Mouse (Mus musculus) hindbrain, postnatal 0 days (tissue): ENCODE data around the gene Olfr522. TPM values are rescaled to one million over a fixed set of nuclear protein-coding genes. Genes with fewer than 3 reads are reported as not detected.

ENCODE experiments used
- ATAC-seq: fragments of 200-750 bp; cut with Nextera tagmentation; 2 replicates; pipeline ENCODE4 v1.8.0; 2017; ENCODE audit warnings: mild to moderate bottlenecking, moderate TSS enrichment, moderate library complexity
- DNase-seq: peaks from one replicate; pipeline ENCODE4 v3.0.0-alpha.2; 2015; ENCODE audit warnings: low spot score
- H3K27ac ChIP-seq: fragments of 300-500 bp; sonication (generic); 2 replicates; pipeline ENCODE4 v1.5.1; 2014; ENCODE audit warnings: mild to moderate bottlenecking
- H3K27me3 ChIP-seq: fragments of 300-500 bp; sonication (generic); 2 replicates; pipeline ENCODE4 v1.6.1; 2014; ENCODE audit warnings: low read length, mixed read lengths; ENCODE audit not compliant: insufficient read depth
- H3K36me3 ChIP-seq: fragments of 300-500 bp; sonication (generic); 2 replicates; pipeline ENCODE4 v1.6.1; 2014; ENCODE audit warnings: low read length, mixed read lengths; ENCODE audit not compliant: insufficient read depth
- H3K4me1 ChIP-seq: fragments of 300-500 bp; sonication (generic); 2 replicates; pipeline ENCODE4 v1.6.1; 2014; ENCODE audit warnings: antibody characterized with exemption, low read length, mixed read lengths; ENCODE audit not compliant: insufficient read depth
- H3K4me2 ChIP-seq: fragments of 300-500 bp; sonication (generic); 2 replicates; pipeline ENCODE4 v1.6.1; 2014; ENCODE audit warnings: low read depth, mild to moderate bottlenecking, low read length, moderate library complexity, mixed read lengths
- H3K4me3 ChIP-seq: fragments of 300-500 bp; sonication (generic); 2 replicates; pipeline ENCODE4 v1.5.1; 2014; ENCODE audit warnings: low read length
- H3K9ac ChIP-seq: fragments of 300-500 bp; sonication (generic); replicated peaks from 2 replicates; pipeline ENCODE4 v1.6.1; 2014; ENCODE audit warnings: mild to moderate bottlenecking, low read length, moderate library complexity, mixed read lengths
- H3K9me3 ChIP-seq: fragments of 300-500 bp; sonication (generic); 2 replicates; pipeline ENCODE4 v1.6.1; 2016; ENCODE audit warnings: low read length, mixed read lengths
- CTCF ChIP-seq: IDR thresholded peaks from 2 replicates; pipeline ENCODE4 v1.5.1; 2016; ENCODE audit warnings: antibody characterized with exemption, control low read depth, low read depth
- WGBS: fragments of 180-500 bp; shearing (Covaris S2); extraction: QIAGEN DNeasy Blood & Tissue Kit; methylation state at CpG from one replicate; pipeline ENCODE4 v1.1.7; 2014; 5-methylcytosine and 5-hydroxymethylcytosine counted together
- polyA plus RNA-seq: library from polyadenylated mRNA; unstranded; fragments of >200 nt; fragmentation: Nextera tagmentation; extraction: Ambion mirVana; gene quantifications from 2 replicates; pipeline ENCODE4 v1.2.1, GENCODE M21; 2015
- total RNA-seq: library from RNA; depleted of rRNA; stranded (reverse); fragments of >200 nt; gene quantifications from 2 replicates; pipeline ENCODE4 v1.2.3, GENCODE M21; 2014

Gene Olfr522
- total and polyA plus RNA-seq, 2 experiments from 2014 or later, result not detected

- H3K36me3 ChIP-seq, result no peaks in the 10 kb centered on the region
- no peaks in the 10 kb centered on the region for H3K27me3 ChIP-seq
- no peak for TF ChIP-seq CTCF
- no peak overlapping the region for H3K4me2 ChIP-seq
- 75% methylated on average over 7 of the region's 7 CpGs for WGBS
- no peaks in the 10 kb centered on the region for H3K9me3 ChIP-seq
- DNase-seq, result no peak
- H3K4me3 ChIP-seq, result no peak overlapping the region
- ATAC-seq, result no peak
- no peak overlapping the region for H3K9ac ChIP-seq
- no peaks in the 10 kb centered on the region for H3K4me1 ChIP-seq
- H3K27ac ChIP-seq, result no peak overlapping the region
Measured at GRCm38 (mm10) chr7:140187721-140188390, 23.3 kb upstream of the Olfr522 start.

GRCm38 (mm10) chr7:140186646-140187620 is 22.4 kb upstream of the Olfr522 start:
- no peaks in the 10 kb centered on the region for H3K27me3 ChIP-seq
- H3K4me3 ChIP-seq, result no peak overlapping the region
- no peaks in the 10 kb centered on the region for H3K4me1 ChIP-seq
- peak; percentile 57 for TF ChIP-seq CTCF
- no peaks in the 10 kb centered on the region for H3K9me3 ChIP-seq
- WGBS, result 51% methylated on average over 18 of the region's 18 CpGs
- DNase-seq, result peak; percentile 33
- no peak overlapping the region for H3K27ac ChIP-seq
- ATAC-seq, result no peak
- H3K4me2 ChIP-seq, result no peak overlapping the region
- no peak overlapping the region for H3K9ac ChIP-seq
- no peaks in the 10 kb centered on the region for H3K36me3 ChIP-seq

- WGBS, result 89% methylated on average over 4 of the region's 4 CpGs
- H3K9me3 ChIP-seq, result no peaks in the 10 kb centered on the region
- no peak overlapping the region for H3K4me2 ChIP-seq
- no peak for TF ChIP-seq CTCF
- no peak for DNase-seq
- H3K4me1 ChIP-seq, result no peaks in the 10 kb centered on the region
- H3K27ac ChIP-seq, result no peak overlapping the region
- no peak overlapping the region for H3K4me3 ChIP-seq
- ATAC-seq, result no peak
- no peaks in the 10 kb centered on the region for H3K27me3 ChIP-seq
- H3K9ac ChIP-seq, result no peak overlapping the region
- no peaks in the 10 kb centered on the region for H3K36me3 ChIP-seq
Measured at GRCm38 (mm10) chr7:140184206-140184605, 19.6 kb upstream of the Olfr522 start.

- Histone ChIP-seq H3K4me3 (no peak overlapping the region), H3K4me2 (no peak overlapping the region), H3K36me3 (no peaks in the 10 kb centered on the region), H3K4me1 (no peaks in the 10 kb centered on the region), H3K9me3 (no peaks in the 10 kb centered on the region), H3K27ac (no peak overlapping the region), H3K9ac (no peak overlapping the region), H3K27me3 (no peaks in the 10 kb centered on the region)
- no peak for ATAC-seq
- DNase-seq, result no peak
- 85% methylated on average over 2 of the region's 2 CpGs for WGBS
- TF ChIP-seq CTCF, result no peak
Measured at GRCm38 (mm10) chr7:140180692-140181091, 16.1 kb upstream of the Olfr522 start.

GRCm38 (mm10) chr7:140179176-140179575 is 14.6 kb upstream of the Olfr522 start:
- H3K27ac ChIP-seq, result no peak overlapping the region
- ATAC-seq, result no peak
- 67% methylated on average over 2 of the region's 2 CpGs for WGBS
- H3K36me3 ChIP-seq, result no peaks in the 10 kb centered on the region
- H3K4me1 ChIP-seq, result no peaks in the 10 kb centered on the region
- H3K9me3 ChIP-seq, result no peaks in the 10 kb centered on the region
- H3K27me3 ChIP-seq, result no peaks in the 10 kb centered on the region
- no peak for TF ChIP-seq CTCF
- no peak for DNase-seq
- no peak overlapping the region for H3K4me3 ChIP-seq
- H3K4me2 ChIP-seq, result no peak overlapping the region
- no peak overlapping the region for H3K9ac ChIP-seq

GRCm38 (mm10) chr7:140172936-140173335 is 8.4 kb upstream of the Olfr522 start, which contains the start of gene Olfr523:
Gene Olfr523 (plus strand): TSS chr7:140173217.
- Histone ChIP-seq H3K4me1 (no peaks in the 10 kb centered on the region), H3K9me3 (no peaks in the 10 kb centered on the region), H3K36me3 (no peaks in the 10 kb centered on the region), H3K27ac (no peak within 1 kb of the TSS), H3K4me2 (no peak within 1 kb of the TSS), H3K9ac (no peak within 1 kb of the TSS), H3K27me3 (no peaks in the 10 kb centered on the region), H3K4me3 (no peak within 1 kb of the TSS)
- WGBS, result 47% methylated on average over 1 of the region's 1 CpGs
- ATAC-seq, result 0 out of 2 replicates have a peak, but pooled peaks have one; percentile 38
- DNase-seq, result peak; percentile 15
- no peak for TF ChIP-seq CTCF

GRCm38 (mm10) chr7:140170863-140171262 is 6.3 kb upstream of the Olfr522 start:
- DNase-seq, result no peak
- 91% methylated on average over 3 of the region's 3 CpGs for WGBS
- Histone ChIP-seq H3K4me3 (no peak overlapping the region), H3K27ac (no peak overlapping the region), H3K4me1 (no peaks in the 10 kb centered on the region), H3K9ac (no peak overlapping the region), H3K9me3 (no peaks in the 10 kb centered on the region), H3K27me3 (no peaks in the 10 kb centered on the region), H3K4me2 (no peak overlapping the region), H3K36me3 (no peaks in the 10 kb centered on the region)
- TF ChIP-seq CTCF, result no peak
- ATAC-seq, result no peak
